Mouse (Mus musculus): ENCODE data around the gene St8sia1. TPM values are rescaled to one million over a fixed set of nuclear protein-coding genes. Genes with fewer than 3 reads are reported as not detected.
"Not testable (repeated sequence)": the region's sequence is repeated elsewhere in the genome, so short reads cannot be mapped to it uniquely, and the experiment has no call there.

The St8sia1 gene
- total and polyA plus RNA-seq, 3 experiments = 0.01 TPM; not detected in 2

GRCm38 (mm10) chr6:143008865-143009264, 44.6 kb upstream of the St8sia1 start:
- Histone ChIP-seq H3K4me3 (ENCODE audit: control insufficient read depth in 1 of 2, insufficient read depth in 1 of 2, low read depth in 2 of 2, low read length in 2 of 2) (no peak overlapping the region), H3K9ac (ENCODE audit: control insufficient read depth, low read depth, low read length, poor library complexity, severe bottlenecking) (no peak overlapping the region), H3K27ac (ENCODE audit: control insufficient read depth, low read depth, low read length) (no peak overlapping the region), H3K27me3 (ENCODE audit: control insufficient read depth in 1 of 2, insufficient read depth in 2 of 2, low read length in 2 of 2) (no peaks in the 10 kb centered on the region), H3K4me1 (ENCODE audit: control insufficient read depth in 1 of 2, insufficient read depth in 2 of 2, low read length in 2 of 2) (no peaks in the 10 kb centered on the region), H3K36me3 (ENCODE audit: control insufficient read depth in 1 of 2, insufficient read depth in 2 of 2, low read length in 2 of 2) (no peaks in the 10 kb centered on the region; a peak in 1 of 4 replicates), H3K9me3 (replicated peaks; ENCODE audit: insufficient read depth, low read length) (no peaks in the 10 kb centered on the region), H3K79me2 (ENCODE audit: control insufficient read depth, insufficient read depth, low read length, poor library complexity) (no peaks in the 10 kb centered on the region)
- DNase-seq (ENCODE audit: low read depth, low spot score) = no peak
- TF ChIP-seq CHD1 (IDR thresholded peaks at IDR 0.05; ENCODE audit: low read depth, low read length) (no peak), TAL1 (IDR thresholded peaks at IDR 0.05; ENCODE audit: low read length) (no peak), NRF1 (IDR thresholded peaks at IDR 0.05; ENCODE audit: insufficient read depth, low read depth, low read length, poor library complexity, severe bottlenecking) (no peak), USF2 (IDR thresholded peaks at IDR 0.05; ENCODE audit: borderline replicate concordance in 1 of 2, insufficient read depth in 1 of 2, low read depth in 1 of 2, low read length in 2 of 2) (no peak), MYC (IDR thresholded peaks at IDR 0.05; ENCODE audit: low read depth, low read length) (no peak), HCFC1 (IDR thresholded peaks at IDR 0.05; ENCODE audit: low read depth, low read length) (no peak)

GRCm38 (mm10) chr6:143005209-143005608, 41.0 kb upstream of the St8sia1 start:
- DNase-seq (ENCODE audit: low read depth, low spot score); H3K9me3 ChIP-seq (replicated peaks; ENCODE audit: insufficient read depth, low read length); H3K9ac ChIP-seq (ENCODE audit: control insufficient read depth, low read depth, low read length, poor library complexity, severe bottlenecking); H3K79me2 ChIP-seq (ENCODE audit: control insufficient read depth, insufficient read depth, low read length, poor library complexity); H3K27ac ChIP-seq (ENCODE audit: control insufficient read depth, low read depth, low read length); H3K4me1 ChIP-seq (ENCODE audit: control insufficient read depth in 1 of 2, insufficient read depth in 2 of 2, low read length in 2 of 2); H3K4me3 ChIP-seq (ENCODE audit: control insufficient read depth in 1 of 2, insufficient read depth in 1 of 2, low read depth in 2 of 2, low read length in 2 of 2); H3K36me3 ChIP-seq (ENCODE audit: control insufficient read depth in 1 of 2, insufficient read depth in 2 of 2, low read length in 2 of 2); H3K27me3 ChIP-seq (ENCODE audit: control insufficient read depth in 1 of 2, insufficient read depth in 2 of 2, low read length in 2 of 2): not testable (repeated sequence)

- no peak for DNase-seq (ENCODE audit: low read depth, low spot score)
- Histone ChIP-seq H3K4me1 (ENCODE audit: control insufficient read depth in 1 of 2, insufficient read depth in 2 of 2, low read length in 2 of 2) (no peaks in the 10 kb centered on the region), H3K36me3 (ENCODE audit: control insufficient read depth in 1 of 2, insufficient read depth in 2 of 2, low read length in 2 of 2) (no peaks in the 10 kb centered on the region), H3K27me3 (ENCODE audit: control insufficient read depth in 1 of 2, insufficient read depth in 2 of 2, low read length in 2 of 2) (no peaks in the 10 kb centered on the region; a peak in 2 of 4 replicates), H3K9me3 (replicated peaks; ENCODE audit: insufficient read depth, low read length) (no peaks in the 10 kb centered on the region), H3K9ac (ENCODE audit: control insufficient read depth, low read depth, low read length, poor library complexity, severe bottlenecking) (no peak overlapping the region), H3K79me2 (ENCODE audit: control insufficient read depth, insufficient read depth, low read length, poor library complexity) (no peaks in the 10 kb centered on the region), H3K27ac (ENCODE audit: control insufficient read depth, low read depth, low read length) (no peak overlapping the region), H3K4me3 (ENCODE audit: control insufficient read depth in 1 of 2, insufficient read depth in 1 of 2, low read depth in 2 of 2, low read length in 2 of 2) (no peak overlapping the region)
- no peak for TF ChIP-seq MYB (IDR thresholded peaks at IDR 0.05; ENCODE audit: low read depth, low read length)
- TF ChIP-seq RCOR1 (IDR thresholded peaks at IDR 0.05; ENCODE audit: low read depth, low read length) = no peak
- TF ChIP-seq NRF1 (IDR thresholded peaks at IDR 0.05; ENCODE audit: insufficient read depth, low read depth, low read length, poor library complexity, severe bottlenecking) = no peak
- no peak for TF ChIP-seq CHD2 (IDR thresholded peaks at IDR 0.05; ENCODE audit: low read length)
- no peak for TF ChIP-seq KAT2A (conservative IDR thresholded peaks at IDR 0.05; ENCODE audit: low read depth, low read length)
- TF ChIP-seq MXI1 (IDR thresholded peaks at IDR 0.05; ENCODE audit: low read depth, low read length) = no peak
- no peak for TF ChIP-seq EP300 (IDR thresholded peaks at IDR 0.05; ENCODE audit: low read depth in 1 of 2, low read length in 2 of 2)
- no peak for TF ChIP-seq POLR2AphosphoS2 (IDR thresholded peaks at IDR 0.05; ENCODE audit: low read length)
- no peak for TF ChIP-seq ZC3H11A (IDR thresholded peaks at IDR 0.05; ENCODE audit: low read depth, low read length)
- TF ChIP-seq GABPA (IDR thresholded peaks at IDR 0.05; ENCODE audit: low read depth, low read length) = no peak
- TF ChIP-seq ZMIZ1 (IDR thresholded peaks at IDR 0.05; ENCODE audit: low read depth, low read length) = no peak
- TF ChIP-seq CHD1 (IDR thresholded peaks at IDR 0.05; ENCODE audit: low read depth, low read length) = no peak
- no peak for TF ChIP-seq TBP (IDR thresholded peaks at IDR 0.05; ENCODE audit: low read depth, low read length)
- no peak for TF ChIP-seq RAD21 (IDR thresholded peaks at IDR 0.05; ENCODE audit: low read depth, low read length)
- no peak for TF ChIP-seq TCF12 (IDR thresholded peaks at IDR 0.05; ENCODE audit: low read depth, low read length)
- TF ChIP-seq POLR2AphosphoS5 (IDR thresholded peaks at IDR 0.05; ENCODE audit: borderline replicate concordance, low read depth, low read length) = no peak
These were observed 40.5 kb upstream of the St8sia1 start for GRCm38 (mm10) chr6:143004801-143005200.
